Mouse (Mus musculus) urinary bladder, postnatal 10 days (tissue): ENCODE data around the gene Cxcl17.
"Not testable (repeated sequence)": the region's sequence is repeated elsewhere in the genome, so short reads cannot be mapped to it uniquely, and the experiment has no call there.

Source experiments
- DNase-seq: peaks from one replicate; pipeline ENCODE4 v3.0.0; 2022; ENCODE audit warnings: low spot score

The Cxcl17 gene

GRCm38 (mm10) chr7:25412833-25413441 lies at the start of gene Cxcl17:
Gene Cxcl17 (minus strand): TSS chr7:25412886.
- no peak for DNase-seq

- not testable (repeated sequence) for DNase-seq
Observed at GRCm38 (mm10) chr7:25462033-25462337, 49.3 kb upstream of the Cxcl17 start.

- DNase-seq, result not testable (repeated sequence)
Observed at GRCm38 (mm10) chr7:25461336-25462032, 48.8 kb upstream of the Cxcl17 start.

GRCm38 (mm10) chr7:25452103-25452502 lies 39.4 kb upstream of the Cxcl17 start:
- no peak for DNase-seq

- no peak for DNase-seq
Observed at GRCm38 (mm10) chr7:25449913-25450890, 37.5 kb upstream of the Cxcl17 start.

GRCm38 (mm10) chr7:25440816-25441153 lies 28.1 kb upstream of the Cxcl17 start:
- no peak for DNase-seq

- no peak for DNase-seq
Observed at GRCm38 (mm10) chr7:25439978-25440815, 27.5 kb upstream of the Cxcl17 start.

- DNase-seq, result no peak
Observed at GRCm38 (mm10) chr7:25439124-25439822, 26.6 kb upstream of the Cxcl17 start.

- DNase-seq, result no peak
Observed at GRCm38 (mm10) chr7:25436704-25437103, 24.0 kb upstream of the Cxcl17 start.

- no peak for DNase-seq
Observed at GRCm38 (mm10) chr7:25436226-25436625, 23.5 kb upstream of the Cxcl17 start.

- no peak for DNase-seq
Observed at GRCm38 (mm10) chr7:25435546-25435851, 22.8 kb upstream of the Cxcl17 start.

- no peak for DNase-seq
Observed at GRCm38 (mm10) chr7:25434654-25435545, 22.2 kb upstream of the Cxcl17 start.

- no peak for DNase-seq
Observed at GRCm38 (mm10) chr7:25433781-25434560, 21.3 kb upstream of the Cxcl17 start.

GRCm38 (mm10) chr7:25433007-25433541 lies 20.4 kb upstream of the Cxcl17 start:
- DNase-seq, result no peak

- DNase-seq, result no peak
Observed at GRCm38 (mm10) chr7:25432381-25432780, 19.7 kb upstream of the Cxcl17 start.

GRCm38 (mm10) chr7:25429886-25430784 lies 17.4 kb upstream of the Cxcl17 start:
- no peak for DNase-seq

- no peak for DNase-seq
Observed at GRCm38 (mm10) chr7:25428321-25428720, 15.6 kb upstream of the Cxcl17 start.

- no peak for DNase-seq
Observed at GRCm38 (mm10) chr7:25427144-25427543, 14.5 kb upstream of the Cxcl17 start.
